Mouse (Mus musculus) lung, postnatal 0 days (tissue): ENCODE measurements around the gene Galnt11. TPM values are rescaled to one million over a fixed set of nuclear protein-coding genes. Genes with fewer than 3 reads are reported as not detected.

Source experiments
- ATAC-seq: fragments of 200-750 bp; cut with Nextera tagmentation; 2 replicates; pipeline ENCODE4 v1.8.0; 2017; ENCODE audit warnings: moderate library complexity
- DNase-seq: peaks from one replicate; pipeline ENCODE4 v3.0.0-alpha.2; 2016; ENCODE audit warnings: low spot score
- H3K27ac ChIP-seq: fragments of 300-500 bp; sonication (generic); 2 replicates; pipeline ENCODE4 v1.5.1; 2014; ENCODE audit warnings: antibody characterized with exemption, mild to moderate bottlenecking, low read length, mixed read lengths
- H3K27me3 ChIP-seq: fragments of 300-500 bp; sonication (generic); replicated peaks from 2 replicates; pipeline ENCODE4 v1.6.1; 2014; ENCODE audit warnings: low read length, mixed read lengths; ENCODE audit not compliant: insufficient read depth
- H3K36me3 ChIP-seq: fragments of 300-500 bp; sonication (generic); 2 replicates; pipeline ENCODE4 v1.6.1; 2014; ENCODE audit warnings: low read length, mixed read lengths; ENCODE audit not compliant: insufficient read depth
- H3K4me1 ChIP-seq: fragments of 300-500 bp; sonication (generic); 2 replicates; pipeline ENCODE4 v1.6.1; 2014; ENCODE audit warnings: antibody characterized with exemption, low read depth, low read length, mixed read lengths; ENCODE audit not compliant: insufficient read depth
- H3K4me2 ChIP-seq: fragments of 300-500 bp; sonication (generic); replicated peaks from 2 replicates; pipeline ENCODE4 v1.6.1; 2014; ENCODE audit warnings: low read depth, mild to moderate bottlenecking, low read length, moderate library complexity, mixed read lengths
- H3K4me3 ChIP-seq: fragments of 300-500 bp; sonication (generic); 2 replicates; pipeline ENCODE4 v1.5.1; 2014; ENCODE audit warnings: low read depth, low read length
- H3K9ac ChIP-seq: fragments of 300-500 bp; sonication (generic); replicated peaks from 2 replicates; pipeline ENCODE4 v1.6.1; 2014; ENCODE audit warnings: low read depth, mild to moderate bottlenecking
- H3K9me3 ChIP-seq: fragments of 300-500 bp; sonication (generic); 2 replicates; pipeline ENCODE4 v1.6.1; 2016; ENCODE audit warnings: low read length, mixed read lengths
- CTCF ChIP-seq: IDR thresholded peaks from 2 replicates; pipeline ENCODE4 v1.5.1; 2016; ENCODE audit warnings: antibody characterized with exemption, mild to moderate bottlenecking
- EP300 ChIP-seq: IDR thresholded peaks from 2 replicates; pipeline ENCODE4 v1.6.1; 2016; ENCODE audit warnings: antibody characterized with exemption, mild to moderate bottlenecking, control low read depth
- WGBS: fragments of 180-500 bp; shearing (Covaris S2); extraction: QIAGEN DNeasy Blood & Tissue Kit; methylation state at CpG from one replicate; pipeline ENCODE4 v1.1.7; 2014; 5-methylcytosine and 5-hydroxymethylcytosine counted together
- polyA plus RNA-seq: library from polyadenylated mRNA; unstranded; fragments of >200 nt; fragmentation: Nextera tagmentation; extraction: Ambion mirVana; gene quantifications from 2 replicates; pipeline ENCODE4 v1.2.1, GENCODE M21; 2015

Galnt11 gene
- polyA plus RNA-seq, 1 experiment from 2014 or later: 25.1 TPM

DNA sequence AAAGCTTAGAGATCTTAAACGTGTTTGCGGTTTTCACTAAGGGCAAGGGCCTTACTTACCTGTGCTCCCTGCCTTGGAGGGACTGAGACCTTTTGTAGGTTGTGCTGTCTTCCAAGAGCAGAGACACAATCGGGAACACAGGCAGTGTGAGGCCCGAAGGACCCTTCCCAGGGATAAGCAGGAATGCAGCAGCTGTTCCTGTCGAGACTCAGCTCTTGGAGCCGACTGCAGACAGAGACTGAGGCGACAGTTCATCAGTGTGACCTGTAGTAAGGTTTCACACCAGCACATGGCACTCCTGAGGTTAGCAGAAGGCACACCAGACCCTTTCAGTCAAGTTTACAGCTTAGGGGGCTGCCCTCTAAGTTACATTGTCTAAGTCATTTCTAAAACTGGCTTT is 40.6 kb downstream of the Galnt11 start:
- Histone ChIP-seq H3K27ac (no peak overlapping the region), H3K4me3 (no peak overlapping the region), H3K4me1 (no peaks in the 10 kb centered on the region), H3K9ac (no peak overlapping the region), H3K36me3 (peaks cover 12% of the 10 kb centered on the region; the same call in 1 of the 2 replicates), H3K27me3 (no peaks in the 10 kb centered on the region), H3K4me2 (no peak overlapping the region), H3K9me3 (no peaks in the 10 kb centered on the region)
- no peak for DNase-seq
- WGBS: 78% methylated on average over 7 of the region's 7 CpGs
- ATAC-seq: no peak
- no peak for TF ChIP-seq EP300
- TF ChIP-seq CTCF: no peak

DNA sequence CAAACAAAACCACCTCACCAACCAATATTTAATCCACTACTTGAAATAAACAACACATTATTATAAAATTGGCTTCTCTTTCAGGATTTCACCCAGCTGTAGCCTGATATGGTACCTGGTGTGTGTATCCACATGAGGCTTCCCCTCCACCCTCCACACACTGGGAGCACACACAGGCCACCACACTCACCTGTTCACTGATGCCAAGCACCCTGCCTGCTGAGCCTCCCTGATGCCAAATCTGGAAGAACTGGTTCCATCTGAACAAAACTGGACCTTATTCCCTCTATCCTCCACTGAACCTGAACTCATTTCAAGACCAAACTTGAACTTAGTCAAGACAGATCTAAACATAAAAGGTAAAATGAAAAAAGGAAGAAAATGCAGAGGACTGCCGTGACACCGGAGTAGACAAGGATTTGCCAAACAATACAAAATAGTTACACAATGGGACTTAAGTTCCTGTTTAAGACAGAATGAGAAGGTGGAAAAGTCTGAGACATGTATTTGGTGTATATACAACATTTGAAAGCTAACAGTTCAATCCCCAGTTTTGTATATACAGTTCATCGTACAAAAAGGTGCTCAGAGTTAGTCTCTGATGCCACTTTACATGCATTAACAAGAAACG is 46.7 kb downstream of the Galnt11 start:
- no peak for TF ChIP-seq CTCF
- no peak for TF ChIP-seq EP300
- H3K4me1 ChIP-seq: no peaks in the 10 kb centered on the region
- ATAC-seq (no peak), DNase-seq (no peak)
- no peaks in the 10 kb centered on the region for H3K9me3 ChIP-seq
- H3K4me3 ChIP-seq: no peak overlapping the region
- no peak overlapping the region for H3K9ac ChIP-seq
- no peak overlapping the region for H3K4me2 ChIP-seq
- H3K27me3 ChIP-seq: no peaks in the 10 kb centered on the region
- peaks cover 12% of the 10 kb centered on the region; the same call in 1 of the 2 replicates for H3K36me3 ChIP-seq
- 89% methylated on average over 4 of the region's 4 CpGs for WGBS
- H3K27ac ChIP-seq: no peak overlapping the region

DNA sequence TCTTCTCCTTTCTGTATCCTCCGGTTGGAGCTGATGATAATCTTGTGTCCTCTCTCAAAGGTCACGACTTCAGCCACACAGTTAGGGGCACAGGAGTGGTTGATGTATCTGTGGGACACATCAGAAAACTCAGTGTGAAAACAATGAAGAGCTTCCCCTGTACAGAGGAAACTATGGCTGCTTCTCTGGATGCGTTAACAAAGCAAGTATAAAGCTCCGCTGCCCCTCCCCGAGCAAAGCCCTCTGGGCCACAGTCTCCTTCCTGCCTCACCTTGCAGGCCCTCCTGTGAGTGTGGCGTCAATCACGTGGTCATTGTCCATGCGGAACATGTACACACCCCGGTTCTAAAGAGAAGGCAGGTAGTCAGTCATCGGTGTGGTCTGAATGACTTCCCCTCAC is 53.9 kb downstream of the Galnt11 start:
- no peak for DNase-seq
- Histone ChIP-seq H3K9ac (no peak overlapping the region), H3K27ac (no peak overlapping the region), H3K36me3 (peaks cover 32% of the 10 kb centered on the region; the same call in 1 of the 2 replicates), H3K4me1 (no peaks in the 10 kb centered on the region), H3K27me3 (no peaks in the 10 kb centered on the region), H3K4me3 (no peak overlapping the region), H3K9me3 (no peaks in the 10 kb centered on the region), H3K4me2 (no peak overlapping the region)
- 86% methylated on average over 10 of the region's 10 CpGs for WGBS
- no peak for TF ChIP-seq CTCF
- TF ChIP-seq EP300: no peak
- ATAC-seq: no peak

DNA sequence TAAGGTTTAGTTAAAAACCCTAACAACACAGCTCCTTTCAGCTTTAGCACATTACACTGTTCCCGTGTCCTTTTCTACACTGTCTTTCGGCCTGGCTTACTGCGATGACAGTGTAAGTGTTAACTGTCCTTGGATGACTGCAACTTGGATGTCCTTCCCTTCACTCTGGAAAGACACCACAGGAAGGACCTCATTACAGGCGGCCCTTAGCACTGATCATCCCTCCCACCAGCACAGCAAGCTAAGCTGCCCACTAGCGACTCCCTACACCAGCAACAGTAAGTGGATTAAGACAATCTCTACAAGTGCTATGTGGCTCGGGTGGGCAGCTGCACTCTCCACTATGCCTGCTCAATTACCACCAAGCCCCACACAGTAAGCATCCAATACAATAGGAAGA is 54.7 kb downstream of the Galnt11 start:
- DNase-seq (no peak), ATAC-seq (no peak)
- WGBS: 85% methylated on average over 6 of the region's 6 CpGs
- H3K9ac ChIP-seq: no peak overlapping the region
- peaks cover 33% of the 10 kb centered on the region; the same call in 1 of the 2 replicates for H3K36me3 ChIP-seq
- no peak for TF ChIP-seq CTCF
- TF ChIP-seq EP300: no peak
- H3K4me2 ChIP-seq: no peak overlapping the region
- H3K9me3 ChIP-seq: no peaks in the 10 kb centered on the region
- no peaks in the 10 kb centered on the region for H3K27me3 ChIP-seq
- H3K27ac ChIP-seq: no peak overlapping the region
- H3K4me1 ChIP-seq: no peaks in the 10 kb centered on the region
- no peak overlapping the region for H3K4me3 ChIP-seq

DNA sequence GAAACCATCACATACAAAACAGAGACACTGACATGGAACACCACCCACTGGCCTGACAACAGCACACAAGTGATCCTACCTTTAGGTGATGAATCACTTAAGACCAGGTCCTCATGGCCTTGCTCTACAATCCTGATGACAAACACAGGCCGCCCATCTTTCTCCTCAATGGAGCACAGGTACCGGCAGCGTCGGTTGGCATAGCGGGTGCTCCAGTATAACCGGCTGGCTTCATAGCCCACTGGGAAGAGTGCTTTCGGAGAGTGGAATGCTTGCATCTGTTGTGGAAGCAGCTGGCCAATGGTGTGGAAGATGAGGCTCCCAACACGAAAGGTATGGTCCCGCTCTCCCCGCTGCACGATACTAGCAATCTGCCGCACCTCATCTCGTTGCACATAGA is 62.3 kb downstream of the Galnt11 start:
- Histone ChIP-seq H3K27ac (no peak overlapping the region), H3K9me3 (no peaks in the 10 kb centered on the region), H3K4me1 (no peaks in the 10 kb centered on the region), H3K27me3 (no peaks in the 10 kb centered on the region), H3K4me2 (no peak overlapping the region), H3K4me3 (no peak overlapping the region), H3K36me3 (peaks cover 50% of the 10 kb centered on the region), H3K9ac (no peak overlapping the region)
- DNase-seq: no peak
- TF ChIP-seq CTCF: no peak
- no peak for TF ChIP-seq EP300
- no peak for ATAC-seq
- WGBS: 97% methylated on average over 13 of the region's 13 CpGs

DNA sequence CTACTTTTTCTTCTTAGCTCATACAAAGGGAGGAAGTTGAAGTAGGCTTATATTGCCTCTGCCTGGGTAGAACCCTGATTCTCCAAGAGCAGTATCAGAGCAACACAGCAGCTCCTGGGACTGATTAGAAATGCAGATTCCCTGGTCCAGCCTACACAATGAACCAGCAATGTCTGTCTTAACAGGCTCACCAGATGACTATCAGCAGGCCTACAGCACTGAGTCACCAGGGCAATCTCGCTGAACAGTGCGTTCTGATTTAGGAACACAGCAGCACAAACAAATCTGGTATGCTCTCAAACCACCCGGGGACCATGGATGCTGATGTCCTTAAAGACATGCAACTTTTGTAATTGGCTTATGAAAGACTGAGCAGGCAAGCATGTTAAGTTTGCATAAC is 75.1 kb downstream of the Galnt11 start:
- H3K27me3 ChIP-seq: no peaks in the 10 kb centered on the region
- H3K9me3 ChIP-seq: no peaks in the 10 kb centered on the region
- ATAC-seq: no peak
- no peak for DNase-seq
- no peak overlapping the region for H3K9ac ChIP-seq
- H3K4me1 ChIP-seq: no peaks in the 10 kb centered on the region
- no peak overlapping the region for H3K27ac ChIP-seq
- WGBS: 64% methylated on average over 3 of the region's 3 CpGs
- H3K4me2 ChIP-seq: no peak overlapping the region
- H3K36me3 ChIP-seq: peaks cover 29% of the 10 kb centered on the region
- TF ChIP-seq EP300 (no peak), CTCF (no peak)
- no peak overlapping the region for H3K4me3 ChIP-seq

DNA sequence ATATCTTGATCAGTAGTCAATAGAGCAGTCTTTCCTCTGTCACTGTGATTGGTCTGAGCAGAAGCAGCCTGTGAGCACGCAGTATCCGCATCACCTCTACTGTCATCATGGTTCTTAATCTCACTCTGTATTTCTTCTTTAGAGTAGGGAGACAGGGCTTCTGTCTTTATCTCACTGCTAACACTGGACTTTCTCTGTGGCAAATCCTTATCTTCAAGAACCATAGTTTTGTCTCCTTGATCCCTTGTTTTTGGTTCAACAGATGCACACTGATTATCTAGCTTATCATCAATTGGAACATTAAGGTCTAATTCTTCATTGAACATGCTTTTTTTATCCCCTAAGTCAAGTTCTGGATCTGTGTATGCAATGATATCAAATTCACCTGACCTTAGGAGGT is 88.5 kb downstream of the Galnt11 start:
- Histone ChIP-seq H3K4me1 (no peaks in the 10 kb centered on the region), H3K4me3 (no peak overlapping the region), H3K9me3 (no peaks in the 10 kb centered on the region), H3K27ac (no peak overlapping the region), H3K9ac (no peak overlapping the region), H3K4me2 (no peak overlapping the region), H3K27me3 (no peaks in the 10 kb centered on the region), H3K36me3 (peaks cover 38% of the 10 kb centered on the region)
- WGBS: 94% methylated on average over 2 of the region's 2 CpGs
- TF ChIP-seq EP300 (no peak), CTCF (no peak)
- ATAC-seq: no peak
- DNase-seq: no peak
